Mouse (Mus musculus): ENCODE measurements at regions not wholly inside any gene's neighbourhood (a gene's known extent, or its start where the extent isn't known, plus 50 kb on each side); places are given as distances from the start of the nearest gene placed in this dataset.
"Not testable (repeated sequence)": the region's sequence is repeated elsewhere in the genome, so short reads cannot be mapped to it uniquely, and the experiment has no call there.

- DNase-seq (ENCODE audit: low spot score): no peak
These were observed 345.9 kb upstream of the Atp10a start for GRCm38 (mm10) chr7:58310096-58310495.

DNA sequence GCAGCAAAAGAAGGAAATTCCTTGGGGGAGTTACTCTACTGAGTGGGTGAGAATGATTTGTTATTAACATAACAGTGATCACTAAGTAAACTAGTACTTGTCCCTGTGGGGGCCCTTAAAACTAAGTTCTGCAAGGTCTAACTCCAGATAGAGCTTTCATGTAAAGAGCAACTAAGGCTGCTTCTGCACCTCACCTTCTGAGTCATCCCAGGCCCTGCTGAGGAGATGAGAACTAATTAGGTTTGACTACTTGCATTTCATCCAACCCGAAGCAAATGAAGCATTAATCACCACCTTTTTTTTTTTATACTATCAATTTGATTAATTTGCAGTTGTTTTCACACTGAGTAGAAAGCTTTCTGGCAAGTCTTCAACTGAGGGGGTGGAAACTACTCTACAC is 333.6 kb upstream of the Atp10a start:
- DNase-seq (ENCODE audit: low spot score): no peak

DNA sequence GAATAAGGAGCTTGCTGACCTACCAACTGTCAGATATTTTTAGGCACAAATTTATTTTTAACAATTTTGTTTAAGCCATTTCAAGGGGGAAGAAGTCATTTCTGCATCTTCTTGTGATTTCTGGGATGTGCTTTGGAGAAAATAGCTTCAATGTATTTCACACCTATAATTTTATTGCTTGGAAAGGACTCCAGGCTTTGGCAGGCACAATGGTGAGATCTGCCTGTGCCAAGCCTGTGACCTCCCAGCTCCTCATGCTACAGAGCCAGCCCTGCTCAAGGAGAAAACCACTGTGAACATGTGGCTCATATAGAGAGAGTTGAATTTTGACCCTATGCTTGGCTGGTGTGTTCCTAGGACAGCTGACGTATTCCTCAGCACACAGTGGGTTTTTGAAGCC is 288.6 kb upstream of the Atp10a start:
- DNase-seq (ENCODE audit: low spot score): no peak

DNA sequence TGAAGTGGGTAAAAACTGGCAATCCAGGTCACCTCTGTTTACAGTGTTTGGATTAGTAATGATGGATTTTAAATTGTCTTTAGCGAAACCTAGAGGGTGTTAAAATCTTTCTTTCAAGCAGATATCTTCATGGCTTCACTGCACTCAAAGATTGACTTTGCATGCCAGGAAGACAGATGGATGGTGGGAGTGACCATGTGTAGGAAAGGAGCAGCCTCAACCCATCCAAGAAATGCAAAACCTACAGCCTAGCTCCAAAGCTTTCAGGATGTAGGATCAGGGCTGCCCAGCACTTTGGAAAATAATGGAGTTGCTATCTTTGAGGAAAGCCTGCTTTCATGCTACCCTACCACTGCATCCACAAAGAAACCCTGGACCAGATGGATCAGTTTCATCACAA is 272.6 kb upstream of the Atp10a start:
- no peak for DNase-seq (ENCODE audit: low spot score)

- DNase-seq (ENCODE audit: low spot score): no peak
These were observed 267.6 kb upstream of the Atp10a start for GRCm38 (mm10) chr7:58388326-58388725.

- no peak for DNase-seq (ENCODE audit: low spot score)
These were observed 263.4 kb upstream of the Atp10a start for GRCm38 (mm10) chr7:58392391-58393115.

- DNase-seq (ENCODE audit: low spot score): no peak
These were observed 258.0 kb upstream of the Atp10a start for GRCm38 (mm10) chr7:58397992-58398391.

DNA sequence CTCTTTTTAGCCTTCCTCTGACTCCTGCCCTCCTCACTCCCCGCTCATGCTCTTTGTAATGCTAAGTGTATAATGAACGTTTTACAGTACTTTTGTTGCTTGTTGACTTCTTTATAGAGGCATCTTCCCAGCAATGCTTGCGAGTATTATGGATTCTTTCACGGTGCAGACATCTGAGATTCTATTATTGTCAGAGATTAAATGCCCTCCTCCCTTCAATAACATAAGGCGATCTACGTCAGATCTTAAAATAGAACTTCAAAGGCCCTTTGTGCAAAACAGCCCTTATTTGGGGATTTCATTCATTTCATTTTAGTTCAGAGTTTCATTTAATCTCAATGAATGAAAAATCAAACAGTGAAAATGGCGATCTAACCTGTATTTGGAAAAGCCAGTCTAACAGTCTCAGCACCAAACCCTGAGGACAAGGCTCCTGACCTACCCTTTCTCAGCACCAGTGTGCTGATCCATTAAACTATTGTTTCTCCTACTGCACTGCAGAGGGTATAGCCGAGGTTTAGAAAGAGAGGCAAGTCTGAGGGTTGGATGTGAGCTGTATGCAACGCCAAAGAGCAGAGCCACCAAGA is 257.3 kb upstream of the Atp10a start:
- DNase-seq (ENCODE audit: low spot score): no peak

GRCm38 (mm10) chr7:58399145-58399604 is 256.8 kb upstream of the Atp10a start:
- peak; percentile 98 for DNase-seq (ENCODE audit: low spot score)

- DNase-seq (ENCODE audit: low spot score): no peak
These were observed 256.3 kb upstream of the Atp10a start for GRCm38 (mm10) chr7:58399651-58400050.

GRCm38 (mm10) chr7:58400594-58400993 is 255.4 kb upstream of the Atp10a start:
- no peak for DNase-seq (ENCODE audit: low spot score)

GRCm38 (mm10) chr7:58436888-58437625 is 218.9 kb upstream of the Atp10a start:
- no peak for DNase-seq (ENCODE audit: low spot score)

GRCm38 (mm10) chr7:58442535-58443184 is 213.3 kb upstream of the Atp10a start:
- no peak for DNase-seq (ENCODE audit: low spot score)

- no peak for DNase-seq (ENCODE audit: low spot score)
These were observed 212.7 kb upstream of the Atp10a start for GRCm38 (mm10) chr7:58443297-58443696.

- no peak for DNase-seq (ENCODE audit: low spot score)
These were observed 210.2 kb upstream of the Atp10a start for GRCm38 (mm10) chr7:58445781-58446180.

DNA sequence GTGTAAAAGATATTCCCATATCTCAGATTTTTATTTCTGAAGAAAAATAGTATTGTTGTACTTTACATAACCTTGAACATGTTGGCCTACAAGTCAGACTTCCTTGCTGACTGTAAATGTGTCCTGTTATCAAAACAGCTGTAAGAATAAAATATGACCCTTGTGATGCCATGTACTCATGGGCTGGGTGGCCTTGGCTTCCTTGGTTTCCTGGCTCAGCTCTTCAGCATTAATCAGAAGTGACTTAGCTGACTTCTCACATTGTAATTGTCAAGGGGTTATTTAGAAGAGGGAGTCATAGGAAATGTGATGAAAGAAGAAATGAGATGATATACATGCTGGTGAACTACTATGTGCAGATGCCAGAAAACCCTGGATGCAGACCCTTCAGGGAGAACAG is 209.7 kb upstream of the Atp10a start:
- DNase-seq (ENCODE audit: low spot score): no peak

DNA sequence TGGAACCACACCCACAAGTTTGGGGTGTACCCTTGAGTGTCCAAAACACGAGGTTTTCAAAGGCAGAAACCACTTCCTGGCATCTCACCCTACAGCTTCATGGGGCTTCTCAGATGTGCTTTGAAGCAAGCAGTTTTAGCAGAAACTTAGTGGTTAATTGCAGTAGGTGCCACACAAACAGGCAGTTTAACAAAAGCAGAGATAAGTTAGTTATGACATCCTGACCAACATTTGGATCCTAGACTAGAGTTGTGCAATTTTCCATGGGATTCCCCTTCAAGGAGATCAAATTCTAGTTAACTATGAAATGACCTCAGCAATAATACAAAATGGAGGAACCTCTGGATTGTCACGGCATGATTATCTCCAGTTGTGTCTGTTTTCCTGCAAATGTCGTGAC is 207.2 kb upstream of the Atp10a start:
- DNase-seq (ENCODE audit: low spot score): no peak

DNA sequence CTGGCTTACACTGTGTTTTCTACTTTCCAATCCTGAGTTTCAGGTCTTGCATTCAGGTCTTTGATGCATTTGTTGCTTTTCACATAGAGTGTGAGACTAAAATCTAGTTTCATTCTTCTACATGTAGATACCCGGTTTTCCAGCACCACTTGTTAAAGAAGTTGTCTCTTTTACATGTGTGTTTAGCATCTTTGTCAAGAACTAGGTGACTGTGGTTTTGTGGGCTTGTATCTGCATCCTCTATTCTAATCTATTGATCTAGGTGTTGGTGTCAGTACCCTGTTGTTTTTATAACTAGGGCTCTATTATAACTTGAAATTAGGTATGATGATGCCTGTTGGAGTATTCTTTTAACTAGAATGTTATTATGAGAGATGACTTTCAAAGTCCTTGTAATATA is 204.0 kb upstream of the Atp10a start:
- DNase-seq (ENCODE audit: low spot score): no peak

- DNase-seq (ENCODE audit: low spot score): not testable (repeated sequence)
These were observed 197.8 kb upstream of the Atp10a start for GRCm38 (mm10) chr7:58458146-58458545.

DNA sequence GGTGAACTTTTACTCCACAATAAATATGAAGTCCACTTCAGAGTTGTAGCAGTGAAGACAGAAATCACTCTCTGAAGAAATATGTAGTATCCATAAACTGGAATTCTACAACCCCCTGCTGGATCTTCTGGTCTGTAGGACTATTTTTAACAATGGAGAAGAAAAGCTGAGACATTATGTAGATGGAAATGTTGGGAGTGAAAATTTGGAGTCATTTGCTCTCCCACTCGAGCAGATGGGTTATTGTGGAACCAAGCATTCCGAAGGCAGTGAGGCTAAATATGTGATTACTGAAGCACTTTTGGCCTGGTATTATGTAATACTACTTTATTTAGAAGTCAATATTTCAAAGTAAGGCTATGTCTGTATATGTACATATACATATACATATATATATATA is 195.0 kb upstream of the Atp10a start:
- DNase-seq (ENCODE audit: low spot score): no peak

GRCm38 (mm10) chr7:58473150-58473549 is 182.8 kb upstream of the Atp10a start:
- DNase-seq (ENCODE audit: low spot score): no peak

DNA sequence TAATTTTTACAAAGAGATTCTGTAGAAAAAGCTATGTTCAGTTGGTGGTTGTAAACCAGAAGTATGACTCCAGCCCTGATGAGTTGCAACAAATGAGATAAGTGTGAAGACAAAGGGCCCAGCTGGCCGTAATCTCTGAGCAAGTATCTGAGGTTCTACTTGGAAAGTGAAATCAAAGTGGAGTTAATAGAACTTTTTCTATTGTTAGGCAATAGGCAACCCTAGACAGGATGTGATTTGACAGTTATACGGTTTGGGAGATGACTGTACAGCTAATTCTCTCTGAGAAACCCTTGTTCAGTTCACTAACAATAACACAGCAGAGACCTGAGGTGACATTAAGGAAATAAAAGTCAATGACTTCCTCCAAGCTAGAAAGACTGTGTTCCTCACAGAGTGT is 180.8 kb upstream of the Atp10a start:
- DNase-seq (ENCODE audit: low spot score): no peak
